Mouse (Mus musculus) forelimb bud, embryonic 11.5 days (tissue): Measurements from ENCODE around the gene Stx6.

Experiments
- DNase-seq: peaks from one replicate; pipeline ENCODE4 v3.0.0-alpha.2; 2012; ENCODE audit warnings: low read depth, low spot score

Stx6 gene

DNA sequence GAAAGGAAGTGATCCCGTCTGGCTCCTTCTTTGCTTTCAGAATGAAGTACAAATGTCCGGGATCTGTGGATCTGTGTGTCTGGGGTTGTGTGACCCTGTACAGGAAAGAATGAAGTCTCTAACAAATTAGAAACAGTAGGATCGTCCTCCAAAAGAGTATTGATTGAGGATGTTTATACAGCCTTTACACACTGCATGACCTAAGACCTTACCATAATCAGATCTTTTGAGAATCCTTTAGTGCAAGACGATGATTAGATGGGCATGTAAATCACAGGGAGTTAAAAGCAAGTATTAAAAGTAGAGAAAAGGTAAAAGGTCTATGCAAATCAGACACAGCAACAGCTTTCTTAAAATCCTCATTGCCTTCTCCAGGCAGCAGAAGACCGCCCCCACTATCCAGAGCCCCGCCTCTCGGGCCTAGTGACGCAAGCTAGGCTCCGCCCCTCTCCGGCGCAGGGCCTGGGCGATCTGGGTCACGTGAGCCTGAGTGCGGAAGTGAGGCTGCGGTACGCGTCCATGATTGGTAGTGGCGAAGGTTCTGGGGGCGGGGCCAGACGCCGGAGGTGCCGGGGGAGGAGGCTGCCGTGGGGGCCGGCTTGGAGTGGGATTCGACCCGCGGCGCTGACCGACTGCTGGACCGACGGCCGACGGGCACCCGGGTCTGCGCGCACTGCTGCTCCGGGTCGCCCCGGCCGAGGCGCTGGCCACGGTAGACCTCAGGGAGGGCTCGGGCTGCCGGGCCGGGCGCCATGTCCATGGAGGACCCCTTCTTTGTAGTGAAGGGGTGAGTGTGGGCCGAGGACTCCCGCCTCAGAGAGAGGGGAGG, at the start of gene Stx6:
Gene Stx6 (plus strand): TSS at position 575 of the 829 bp plus-strand sequence.
- peak; percentile 98 for DNase-seq

DNA sequence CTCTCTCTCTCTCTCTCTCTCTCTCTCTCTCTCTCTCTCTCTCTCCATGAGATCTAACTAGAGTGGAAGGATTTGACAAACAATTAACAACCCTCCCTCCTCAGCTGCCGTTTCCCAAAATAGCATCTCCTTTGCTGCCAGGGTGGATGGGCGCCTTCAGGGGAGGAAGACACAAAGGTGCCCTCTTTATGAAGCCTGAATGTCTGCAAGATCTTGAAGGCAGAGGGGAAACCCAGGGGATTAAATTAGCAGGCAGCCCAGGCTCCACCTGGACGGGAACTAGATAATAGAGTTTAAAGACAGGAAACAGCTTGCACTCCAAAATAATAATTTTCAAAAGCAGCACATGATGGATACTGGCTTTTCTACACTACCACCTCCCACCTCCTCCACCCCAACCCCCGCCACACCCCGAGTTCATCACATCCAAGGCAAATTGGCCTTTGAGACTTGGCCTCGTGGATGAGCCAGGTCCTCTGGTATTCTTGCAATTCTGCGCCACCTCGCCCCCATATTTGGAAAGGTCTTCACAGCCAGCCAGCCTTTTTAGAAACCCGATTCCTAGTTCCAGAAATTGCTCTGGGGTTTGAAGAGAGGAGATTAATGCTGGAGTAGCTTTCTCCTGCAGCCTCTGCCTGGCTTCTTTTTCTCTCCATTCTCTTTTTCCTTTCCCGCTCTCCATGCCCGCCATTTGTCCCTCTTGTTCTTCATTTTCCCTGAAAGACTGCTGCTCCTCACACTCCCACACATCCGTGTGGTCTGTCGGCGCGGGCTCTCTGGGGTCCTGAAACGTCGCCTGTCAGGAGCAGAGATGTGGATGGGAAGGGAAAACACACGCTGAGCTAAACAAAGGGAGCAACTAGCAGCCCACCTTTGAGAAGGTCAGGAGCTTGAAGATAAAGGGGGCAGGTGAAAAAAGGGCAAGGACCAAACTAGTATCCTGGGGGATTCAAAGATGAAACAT, 48.8 kb upstream of the Stx6 start:
- DNase-seq: no peak

DNA sequence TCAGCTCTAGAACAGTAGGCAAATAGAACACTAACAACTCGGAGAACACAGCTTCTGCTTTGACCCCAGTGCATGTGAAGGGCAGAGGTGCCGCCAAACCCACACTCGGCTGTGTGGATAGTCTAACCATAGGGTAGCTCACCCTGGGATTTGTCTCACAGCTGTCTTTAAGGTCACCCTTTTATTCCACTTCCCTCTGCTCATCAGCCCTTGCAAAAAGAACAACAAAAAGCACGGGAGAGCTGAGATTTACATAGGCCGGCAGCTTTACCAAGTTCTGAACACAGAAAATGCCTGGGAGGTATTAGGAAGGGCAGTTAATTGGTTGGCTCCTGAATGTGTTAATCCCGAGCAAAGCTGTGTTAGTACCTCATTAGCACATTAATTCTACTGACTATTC, 47.0 kb upstream of the Stx6 start:
- DNase-seq: no peak

DNA sequence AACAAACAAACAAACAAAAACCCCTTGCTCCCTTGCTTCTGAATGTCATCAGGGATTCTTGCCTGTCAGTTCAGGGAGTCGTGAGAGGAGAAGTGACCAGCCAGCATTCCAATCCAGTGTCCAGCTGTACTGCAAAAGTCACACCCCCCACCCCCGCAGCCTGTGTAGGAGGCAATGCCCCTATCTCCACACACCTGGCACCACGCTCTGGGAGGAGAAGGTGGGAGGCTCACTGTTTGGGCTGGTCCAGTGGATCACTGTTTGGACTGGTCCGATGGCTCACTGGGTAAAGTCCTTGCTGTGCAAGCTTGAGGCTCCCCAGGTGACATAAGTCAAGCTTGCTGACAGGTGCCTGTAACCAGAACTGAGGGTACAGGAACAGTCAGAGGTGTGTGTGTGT, 46.4 kb upstream of the Stx6 start:
- no peak for DNase-seq

DNA sequence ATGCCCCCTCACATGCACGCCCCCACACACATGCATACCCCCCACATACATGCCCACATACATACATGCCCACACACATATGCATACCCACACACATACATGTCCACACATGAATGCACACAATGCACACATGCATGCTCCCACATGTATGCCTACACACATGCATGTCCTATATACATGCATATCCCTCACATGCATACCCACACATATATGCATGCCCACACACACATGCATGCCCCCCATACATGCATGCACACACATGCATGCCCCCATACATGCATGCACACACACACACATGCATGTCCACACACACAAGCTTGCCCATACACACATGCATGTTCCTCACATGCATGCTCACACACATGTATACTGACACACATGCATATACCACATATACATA, 45.6 kb upstream of the Stx6 start:
- DNase-seq: no peak

DNA sequence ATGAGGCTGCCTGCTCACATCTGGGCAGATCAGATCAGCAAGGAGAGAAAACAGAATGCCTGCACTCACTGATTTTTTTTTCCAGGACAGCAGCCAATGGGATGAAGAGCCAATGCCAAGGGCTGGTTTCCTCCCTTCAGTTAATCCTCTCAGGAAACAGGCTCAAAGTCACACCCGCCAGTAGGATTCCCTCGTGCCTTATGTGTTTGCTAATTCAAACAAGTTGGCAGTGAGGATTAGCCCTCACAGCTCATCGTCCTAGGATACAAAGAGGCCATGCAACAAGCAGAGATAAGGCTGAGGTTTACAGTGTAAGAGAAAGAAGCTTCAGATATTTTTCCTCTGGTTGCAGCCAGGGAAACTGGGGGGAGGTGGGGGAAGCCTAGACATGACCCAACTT, 44.6 kb upstream of the Stx6 start:
- no peak for DNase-seq

DNA sequence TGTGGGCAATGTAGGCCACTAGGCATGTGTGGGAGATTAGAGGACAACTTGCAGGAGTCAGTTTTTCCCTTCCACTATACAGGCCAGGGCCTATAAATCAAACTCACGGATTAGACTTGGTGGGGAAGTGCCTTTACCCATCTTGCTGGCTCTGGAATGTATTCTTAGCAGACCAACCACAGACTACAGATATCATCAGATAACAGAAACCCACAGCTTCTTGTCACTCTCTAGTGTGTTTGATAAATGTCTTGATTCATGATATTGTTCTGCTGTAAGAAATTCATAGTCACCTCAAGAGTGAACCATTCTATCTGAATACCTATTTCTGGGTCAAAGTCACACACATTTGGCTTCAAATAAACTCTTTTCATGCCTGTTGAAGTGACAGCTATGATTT, 38.8 kb upstream of the Stx6 start:
- DNase-seq: no peak

DNA sequence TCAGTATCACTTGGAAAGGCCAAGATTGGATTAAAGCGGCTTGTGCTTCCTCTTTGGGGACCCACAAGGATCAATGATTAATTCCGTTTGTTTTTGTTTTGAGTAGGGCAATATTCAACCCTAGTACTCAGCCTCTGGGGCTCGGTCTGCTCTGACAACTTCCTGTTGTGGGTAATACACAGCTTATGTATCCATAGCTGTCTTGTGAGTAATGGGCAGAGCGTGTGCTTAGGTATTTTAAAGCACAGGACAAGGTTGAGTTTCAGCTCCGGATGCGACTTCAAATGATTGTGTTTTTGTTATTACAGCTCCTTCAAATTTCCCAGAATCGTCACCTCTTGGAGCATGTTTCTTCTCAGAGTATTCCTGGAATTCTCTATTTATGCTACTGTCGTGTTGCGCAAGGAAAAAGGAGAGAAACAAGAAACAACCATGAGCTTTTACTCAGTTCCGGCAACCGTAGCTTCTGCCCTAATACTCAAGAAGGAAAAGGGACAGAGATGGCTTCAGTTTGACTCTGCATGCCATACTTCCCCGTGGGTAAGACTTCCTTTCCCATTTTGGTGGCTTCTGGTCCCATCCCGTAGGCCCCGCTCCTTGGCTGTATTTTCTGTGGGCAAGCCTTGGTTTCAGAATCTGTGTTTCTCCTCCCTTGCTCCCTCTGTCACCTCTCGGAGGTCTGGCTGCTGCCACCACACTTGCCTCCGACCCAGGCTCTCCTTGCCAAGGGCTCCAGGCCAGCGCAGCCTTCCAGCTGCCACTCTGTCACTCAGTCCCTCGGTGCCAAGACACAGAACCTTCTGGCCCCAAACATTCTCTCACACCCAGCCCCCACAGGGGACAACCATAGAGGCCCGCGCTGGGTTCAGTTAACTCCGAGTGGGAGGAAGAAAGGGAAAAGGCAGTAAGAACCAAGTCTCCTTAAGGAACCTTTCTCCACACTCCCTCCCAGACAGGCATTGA, 36.3 kb upstream of the Stx6 start:
- no peak for DNase-seq

DNA sequence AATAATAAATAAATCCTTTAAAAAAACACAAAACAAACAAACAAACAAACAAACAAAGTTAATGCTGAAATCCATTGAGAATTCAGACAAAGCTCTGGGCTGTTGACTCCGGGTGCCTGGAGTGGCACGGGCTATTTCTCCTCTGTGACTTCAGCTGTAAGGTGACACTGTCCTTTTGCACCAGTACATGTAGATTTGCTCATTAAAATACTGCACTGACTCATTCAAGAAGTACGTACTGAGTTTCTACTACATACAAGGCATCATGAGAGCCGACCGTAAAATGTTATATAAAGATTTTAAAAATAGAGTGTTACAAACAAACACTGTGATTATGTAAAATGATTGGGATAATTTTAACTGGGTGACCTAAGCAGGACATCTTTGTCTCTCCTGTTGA, 34.1 kb upstream of the Stx6 start:
- no peak for DNase-seq

DNA sequence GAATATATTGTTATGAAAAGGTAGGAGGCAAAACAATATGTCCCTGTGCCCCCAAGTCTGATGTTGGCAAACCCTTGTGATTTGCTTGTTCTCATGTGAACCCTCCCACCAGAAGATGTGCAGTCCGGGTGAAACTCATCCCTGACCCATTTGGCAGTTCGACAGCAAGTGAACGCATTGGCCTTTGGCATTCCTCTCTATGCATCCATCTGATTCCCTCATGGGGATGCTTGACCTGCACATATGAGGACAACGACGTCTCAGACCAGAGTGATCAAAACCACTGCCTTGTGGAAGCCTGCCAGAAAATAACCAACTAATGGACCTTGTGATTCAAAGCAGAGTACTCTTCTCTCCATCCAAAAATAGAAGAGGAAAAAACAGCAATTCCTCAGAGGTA, 31.8 kb upstream of the Stx6 start:
- no peak for DNase-seq

DNA sequence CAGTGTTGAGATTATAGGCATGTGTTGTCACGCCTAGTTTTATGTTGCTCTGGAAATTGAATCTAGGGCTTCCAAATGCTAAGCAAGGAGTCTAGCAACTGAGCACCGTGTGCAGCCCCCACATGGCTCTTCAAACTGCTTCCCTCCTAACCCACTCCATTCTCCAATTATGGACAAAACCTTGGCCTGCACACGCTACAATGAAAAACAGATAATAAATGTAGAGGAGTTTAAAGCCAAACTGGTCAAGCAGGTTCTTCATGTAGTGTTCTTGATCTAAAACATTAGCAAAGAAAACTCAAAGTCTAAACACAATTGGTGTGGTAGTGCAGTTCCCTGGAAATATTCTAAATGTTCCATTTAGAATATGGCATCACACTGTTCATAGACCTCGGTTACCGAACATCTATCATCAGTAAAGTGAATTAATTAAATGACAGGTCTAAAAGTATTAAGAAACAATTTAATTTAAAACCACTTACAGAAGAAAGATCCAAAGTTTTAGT, 31.0 kb upstream of the Stx6 start:
- no peak for DNase-seq

DNA sequence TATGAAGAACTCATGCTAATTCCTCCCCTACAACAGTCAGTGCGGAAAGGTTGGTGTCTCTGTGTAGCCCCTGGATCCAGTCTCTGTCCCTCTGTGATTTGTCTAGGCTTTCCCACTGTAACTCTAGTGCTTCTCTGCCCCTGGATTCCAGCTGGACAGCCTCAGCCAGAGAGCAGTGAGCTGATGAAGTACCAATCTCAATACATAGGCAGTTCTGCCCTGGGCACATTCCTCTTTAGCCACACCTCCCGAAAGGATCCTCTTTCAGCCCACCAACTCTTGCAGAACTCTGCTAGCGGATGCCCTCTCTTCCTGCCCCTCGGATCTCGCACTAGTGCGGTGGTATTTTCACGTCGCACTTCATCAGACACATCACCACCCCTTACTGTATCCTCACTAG, 23.6 kb upstream of the Stx6 start:
- DNase-seq: no peak

DNA sequence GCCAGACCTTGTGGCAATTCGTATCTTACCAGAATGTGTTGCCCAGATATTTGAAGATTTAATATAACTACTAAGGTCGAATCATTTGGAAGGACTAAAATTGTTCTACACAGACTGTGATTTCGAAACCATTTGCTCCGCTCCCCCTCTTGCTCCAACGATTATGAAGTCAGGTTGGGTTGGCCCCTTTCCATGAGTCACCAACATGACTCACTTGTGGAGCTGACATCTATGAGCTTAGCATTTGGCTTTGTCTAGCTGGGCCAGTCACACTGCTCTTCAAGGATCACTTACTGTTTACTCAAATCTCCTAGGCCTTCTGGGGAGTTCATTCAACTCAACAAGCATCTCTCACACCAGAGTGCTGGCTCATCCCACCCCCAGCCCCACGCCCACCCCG, 19.7 kb upstream of the Stx6 start:
- DNase-seq: no peak

DNA sequence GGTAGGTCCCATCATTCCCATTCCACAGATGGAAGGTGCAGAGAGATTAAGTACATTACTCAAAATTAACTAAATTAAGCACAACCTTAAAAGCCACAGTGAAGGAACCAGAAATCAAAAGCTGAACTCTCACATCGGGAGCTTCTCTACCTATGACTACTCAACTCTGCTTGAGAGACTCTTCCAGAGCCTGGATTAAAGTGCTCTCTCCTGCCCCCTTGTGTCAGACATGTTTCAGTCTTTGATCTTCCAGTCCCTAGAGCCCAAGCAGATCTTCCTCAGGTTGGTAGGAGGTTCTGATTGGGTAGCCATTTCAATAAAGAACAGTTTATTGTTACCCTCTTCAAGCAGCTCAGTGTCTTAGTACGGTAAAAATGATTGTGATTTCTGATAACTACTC, 18.4 kb upstream of the Stx6 start:
- no peak for DNase-seq

DNA sequence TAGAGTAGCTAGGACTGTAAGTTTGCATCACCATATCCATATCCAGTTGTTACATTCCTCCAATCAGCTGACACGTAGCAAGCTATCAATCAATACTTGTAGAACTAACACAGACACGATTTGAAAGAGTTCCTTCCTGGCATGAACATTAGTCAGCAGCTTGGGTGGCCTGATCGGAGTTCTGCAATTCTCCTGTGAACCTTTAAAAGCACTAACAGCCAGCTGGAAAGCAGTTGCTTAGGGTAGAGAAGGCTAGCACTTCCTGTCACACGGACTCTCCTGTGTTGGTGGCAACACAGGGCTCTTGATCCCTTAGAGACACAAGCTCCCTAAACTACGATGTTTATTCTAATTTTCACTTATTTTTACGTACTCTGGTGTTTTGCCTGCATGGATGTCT, 12.9 kb upstream of the Stx6 start:
- DNase-seq: peak; percentile 14

DNA sequence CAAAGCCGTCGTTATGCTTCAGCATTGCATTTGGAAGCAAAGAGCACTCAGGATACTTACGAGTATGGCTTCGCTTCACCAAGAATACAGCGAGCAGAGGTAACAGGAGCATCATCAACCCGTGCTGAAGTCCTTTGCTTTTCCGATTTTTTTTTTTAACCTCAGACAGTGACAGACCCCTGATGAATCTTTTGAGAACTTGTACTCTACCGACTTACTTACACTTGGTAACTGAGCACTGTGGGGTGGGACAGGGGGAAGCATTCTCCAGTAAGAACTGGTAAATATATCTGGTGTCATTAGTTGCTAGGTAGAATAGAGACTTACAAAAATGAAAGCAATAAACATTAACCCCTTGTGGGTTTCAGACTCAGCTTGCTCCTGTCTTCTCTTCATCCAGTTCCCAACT, 11.9 kb upstream of the Stx6 start, which contains the start of gene Mr1:
Gene Mr1 (minus strand): TSS at position 243 of the 409 bp plus-strand sequence.
- peak; percentile 66 for DNase-seq

DNA sequence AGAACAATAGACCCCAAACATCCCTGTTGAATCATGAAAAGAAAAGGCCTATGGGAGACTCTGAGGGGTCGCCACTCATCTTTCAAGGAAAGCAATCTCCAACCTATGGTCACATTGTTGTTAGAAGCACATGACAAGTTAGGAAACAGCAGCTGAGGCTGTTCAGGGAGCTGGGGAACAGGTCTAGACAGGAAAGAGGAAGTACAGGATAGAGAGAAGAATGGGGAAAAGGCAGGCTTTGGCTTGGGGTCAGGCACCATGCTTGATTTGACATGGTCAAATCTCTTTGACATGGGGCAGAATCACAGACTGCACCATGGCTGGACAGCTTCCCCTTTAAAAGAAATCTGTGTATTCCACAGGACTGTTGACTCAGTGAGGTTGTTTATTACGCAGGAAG, 11.3 kb upstream of the Stx6 start:
- DNase-seq: no peak

DNA sequence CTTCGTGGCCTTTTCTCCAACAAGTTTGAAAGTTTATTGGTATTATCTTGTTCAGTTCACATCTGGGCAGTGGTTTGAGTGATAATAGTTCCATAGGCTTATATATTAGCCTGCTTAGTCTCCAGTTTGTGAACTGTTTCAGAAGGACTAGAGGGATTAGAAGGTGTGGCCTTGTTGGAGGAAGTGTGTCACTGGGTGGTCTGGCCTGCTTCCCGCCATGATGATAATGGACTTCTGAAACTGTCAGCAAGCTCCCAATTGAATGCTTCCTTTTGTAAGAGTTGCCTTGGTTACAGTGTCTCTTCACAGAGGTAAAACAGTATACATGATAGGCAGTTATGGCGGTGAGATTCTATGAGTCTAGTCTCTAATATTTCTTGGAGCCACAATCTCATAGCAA, 9.1 kb upstream of the Stx6 start:
- DNase-seq: no peak

DNA sequence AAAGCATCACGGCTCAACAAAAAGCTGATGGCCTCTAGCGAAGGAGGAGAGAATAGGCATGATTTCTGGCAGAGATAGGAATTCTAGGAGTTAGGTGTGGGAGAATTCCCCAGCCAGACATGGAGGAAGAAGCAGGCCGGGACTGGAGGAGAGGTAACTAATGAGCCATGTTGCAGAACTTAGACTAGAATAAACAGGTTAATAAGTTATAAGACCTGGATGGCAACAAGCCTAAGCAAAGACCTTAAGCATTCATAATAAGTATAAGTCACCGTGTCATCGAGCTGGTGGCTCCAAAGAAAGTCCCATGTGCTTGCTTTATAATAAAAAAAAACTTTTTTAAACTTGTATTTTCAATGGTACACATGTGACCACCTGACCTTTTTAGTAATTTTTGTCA, 7.7 kb upstream of the Stx6 start:
- DNase-seq: no peak

DNA sequence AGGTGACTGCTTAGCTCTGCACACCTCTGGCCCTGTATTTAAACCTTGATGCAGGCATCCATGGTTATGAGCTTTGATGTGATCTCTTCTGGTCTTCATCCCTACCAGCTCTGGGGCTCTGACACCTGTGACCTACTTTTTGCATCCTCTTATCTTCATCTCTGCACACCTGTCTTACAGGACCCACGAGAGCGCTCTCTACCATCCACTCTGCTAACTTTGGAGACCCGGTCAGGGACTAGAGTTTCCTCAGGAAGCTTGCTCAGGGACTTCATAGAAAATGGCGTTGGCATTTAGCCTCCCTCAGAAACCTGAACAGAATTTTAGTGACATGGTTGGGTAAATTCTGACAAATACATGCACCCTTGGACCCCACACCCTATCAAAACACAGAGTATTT, 4.6 kb upstream of the Stx6 start:
- DNase-seq: no peak

DNA sequence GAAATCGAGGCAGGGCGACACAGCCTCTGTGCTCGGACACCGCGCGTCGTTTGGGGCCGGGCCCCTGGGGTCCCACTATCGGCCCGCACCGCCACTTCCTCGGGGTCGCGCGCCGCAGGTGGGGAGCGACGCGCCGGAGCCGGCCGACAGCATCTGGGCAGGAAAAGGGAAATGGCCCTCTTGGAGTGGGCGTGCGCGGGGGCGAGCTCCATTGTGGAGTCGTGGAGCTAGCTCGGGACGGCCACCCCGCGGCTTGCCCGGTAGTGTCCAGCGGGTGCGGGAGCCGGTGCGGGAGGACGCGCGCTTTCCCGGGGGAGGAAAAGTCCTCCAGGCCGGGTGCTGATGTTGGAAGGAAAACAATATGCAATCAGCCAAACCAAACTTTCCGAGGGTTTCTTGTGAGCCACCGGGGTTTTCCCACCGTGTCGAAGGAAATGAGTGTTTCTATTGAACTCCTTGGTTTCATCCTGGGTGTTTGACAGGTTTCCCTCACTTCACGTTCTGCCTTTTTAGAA, 512 bp downstream of the Stx6 start:
- DNase-seq: peak; percentile 21
